Mouse (Mus musculus): ENCODE measurements around the gene Vars2.

DNA sequence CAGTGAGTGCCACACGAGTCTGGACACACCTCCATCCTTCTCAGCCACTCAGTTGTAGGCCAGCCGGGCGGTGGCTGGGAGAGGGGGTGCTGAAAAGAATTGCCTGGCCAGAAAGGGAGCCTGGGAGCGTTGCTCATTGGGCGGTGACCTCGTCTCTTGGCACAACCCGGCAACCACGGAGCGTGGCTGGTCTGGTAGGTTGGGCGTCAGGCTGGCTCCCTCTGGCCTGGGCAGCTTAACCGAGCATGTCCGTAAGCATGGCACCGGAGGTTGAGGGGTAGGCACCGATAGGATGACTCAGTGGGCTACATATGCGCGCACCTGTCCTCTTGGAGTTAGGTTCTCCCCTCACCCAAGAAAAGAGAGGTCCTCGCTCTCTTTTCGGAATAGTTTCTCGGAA, 32.5 kb upstream of the Vars2 start:
- TF ChIP-seq EP300 (IDR thresholded peaks at IDR 0.05; ENCODE audit: low read length) (no peak), POLR2A (IDR thresholded peaks at IDR 0.05; ENCODE audit: low read depth, low read length) (no peak), CTCF (conservative IDR thresholded peaks at IDR 0.05 in 1 of 2, IDR thresholded peaks at IDR 0.05 in 1 of 2; ENCODE audit: low read depth in 2 of 2, low read length in 2 of 2) (no peak)
